Mouse (Mus musculus): ENCODE results near the gene Depp1.
"Not testable (repeated sequence)": the region's sequence is repeated elsewhere in the genome, so short reads cannot be mapped to it uniquely, and the experiment has no call there.

Gene Depp1

GRCm38 (mm10) chr6:116650406-116650805 lies at the start of gene Depp1:
TSS of gene Depp1 (plus strand) at chr6:116650609.
- Histone ChIP-seq H3K36me3 (ENCODE audit: control insufficient read depth, insufficient read depth, low read length, poor library complexity, severe bottlenecking) (peaks cover 2% of the 10 kb centered on the region), H3K27me3 (ENCODE audit: control insufficient read depth, insufficient read depth, low read length, poor library complexity, severe bottlenecking) (no peaks in the 10 kb centered on the region)
- DNase-seq (ENCODE audit: low read depth, low spot score): no peak

- not testable (repeated sequence) for H3K36me3 ChIP-seq (ENCODE audit: control insufficient read depth, insufficient read depth, low read length, poor library complexity, severe bottlenecking); H3K27me3 ChIP-seq (ENCODE audit: control insufficient read depth, insufficient read depth, low read length, poor library complexity, severe bottlenecking); DNase-seq (ENCODE audit: low read depth, low spot score)
Measured at GRCm38 (mm10) chr6:116600969-116601368, 49.4 kb upstream of the Depp1 start.

GRCm38 (mm10) chr6:116607230-116607629 lies 43.2 kb upstream of the Depp1 start:
- Histone ChIP-seq H3K36me3 (ENCODE audit: control insufficient read depth, insufficient read depth, low read length, poor library complexity, severe bottlenecking) (no peaks in the 10 kb centered on the region), H3K27me3 (ENCODE audit: control insufficient read depth, insufficient read depth, low read length, poor library complexity, severe bottlenecking) (no peaks in the 10 kb centered on the region)
- DNase-seq (ENCODE audit: low read depth, low spot score): no peak

- Histone ChIP-seq H3K27me3 (ENCODE audit: control insufficient read depth, insufficient read depth, low read length, poor library complexity, severe bottlenecking) (no peaks in the 10 kb centered on the region), H3K36me3 (ENCODE audit: control insufficient read depth, insufficient read depth, low read length, poor library complexity, severe bottlenecking) (no peaks in the 10 kb centered on the region)
- DNase-seq (ENCODE audit: low read depth, low spot score): no peak
Measured at GRCm38 (mm10) chr6:116615719-116616118, 34.7 kb upstream of the Depp1 start.

- DNase-seq (ENCODE audit: low read depth, low spot score): no peak
- no peaks in the 10 kb centered on the region for H3K36me3 ChIP-seq (ENCODE audit: control insufficient read depth, insufficient read depth, low read length, poor library complexity, severe bottlenecking)
- H3K27me3 ChIP-seq (ENCODE audit: control insufficient read depth, insufficient read depth, low read length, poor library complexity, severe bottlenecking): no peaks in the 10 kb centered on the region
Measured at GRCm38 (mm10) chr6:116618073-116618472, 32.3 kb upstream of the Depp1 start.

GRCm38 (mm10) chr6:116621318-116622023 lies 28.9 kb upstream of the Depp1 start:
- no peak for DNase-seq (ENCODE audit: low read depth, low spot score)
- Histone ChIP-seq H3K36me3 (ENCODE audit: control insufficient read depth, insufficient read depth, low read length, poor library complexity, severe bottlenecking) (0 out of 2 replicates have a peak, but pooled peaks cover 3% of the 10 kb centered on the region), H3K27me3 (ENCODE audit: control insufficient read depth, insufficient read depth, low read length, poor library complexity, severe bottlenecking) (no peaks in the 10 kb centered on the region)

- DNase-seq (ENCODE audit: low read depth, low spot score); H3K36me3 ChIP-seq (ENCODE audit: control insufficient read depth, insufficient read depth, low read length, poor library complexity, severe bottlenecking); H3K27me3 ChIP-seq (ENCODE audit: control insufficient read depth, insufficient read depth, low read length, poor library complexity, severe bottlenecking): not testable (repeated sequence)
Measured at GRCm38 (mm10) chr6:116626417-116626816, 24.0 kb upstream of the Depp1 start.

GRCm38 (mm10) chr6:116628095-116628494 lies 22.3 kb upstream of the Depp1 start:
- no peaks in the 10 kb centered on the region for H3K27me3 ChIP-seq (ENCODE audit: control insufficient read depth, insufficient read depth, low read length, poor library complexity, severe bottlenecking)
- DNase-seq (ENCODE audit: low read depth, low spot score): no peak

GRCm38 (mm10) chr6:116628539-116629171 lies 21.8 kb upstream of the Depp1 start, which contains the start of gene Zfp422:
TSS of gene Zfp422 (minus strand) at chr6:116628999.
- Histone ChIP-seq H3K27me3 (ENCODE audit: control insufficient read depth, insufficient read depth, low read length, poor library complexity, severe bottlenecking) (no peaks in the 10 kb centered on the region), H3K36me3 (ENCODE audit: control insufficient read depth, insufficient read depth, low read length, poor library complexity, severe bottlenecking) (0 out of 2 replicates have a peak, but pooled peaks cover 3% of the 10 kb centered on the region)
- DNase-seq (ENCODE audit: low read depth, low spot score): peak; percentile 71

More at GRCm38 (mm10) chr6:116628095-116628494, 22.3 kb upstream of the Depp1 start:
- 0 out of 2 replicates have a peak, but pooled peaks cover 3% of the 10 kb centered on the region for H3K36me3 ChIP-seq (ENCODE audit: control insufficient read depth, insufficient read depth, low read length, poor library complexity, severe bottlenecking)

- no peaks in the 10 kb centered on the region for H3K27me3 ChIP-seq (ENCODE audit: control insufficient read depth, insufficient read depth, low read length, poor library complexity, severe bottlenecking)
- DNase-seq (ENCODE audit: low read depth, low spot score): no peak
- H3K36me3 ChIP-seq (ENCODE audit: control insufficient read depth, insufficient read depth, low read length, poor library complexity, severe bottlenecking): 0 out of 2 replicates have a peak, but pooled peaks cover 3% of the 10 kb centered on the region
Measured at GRCm38 (mm10) chr6:116629766-116630165, 20.6 kb upstream of the Depp1 start.

- Histone ChIP-seq H3K27me3 (ENCODE audit: control insufficient read depth, insufficient read depth, low read length, poor library complexity, severe bottlenecking) (no peaks in the 10 kb centered on the region), H3K36me3 (ENCODE audit: control insufficient read depth, insufficient read depth, low read length, poor library complexity, severe bottlenecking) (no peaks in the 10 kb centered on the region)
- peak; percentile 84 for DNase-seq (ENCODE audit: low read depth, low spot score)
Measured at GRCm38 (mm10) chr6:116632129-116632528, 18.3 kb upstream of the Depp1 start.

- Histone ChIP-seq H3K27me3 (ENCODE audit: control insufficient read depth, insufficient read depth, low read length, poor library complexity, severe bottlenecking) (no peaks in the 10 kb centered on the region), H3K36me3 (ENCODE audit: control insufficient read depth, insufficient read depth, low read length, poor library complexity, severe bottlenecking) (no peaks in the 10 kb centered on the region)
- no peak for DNase-seq (ENCODE audit: low read depth, low spot score)
Measured at GRCm38 (mm10) chr6:116633741-116634695, 16.4 kb upstream of the Depp1 start.

GRCm38 (mm10) chr6:116635251-116636180 lies 14.9 kb upstream of the Depp1 start:
- Histone ChIP-seq H3K36me3 (ENCODE audit: control insufficient read depth, insufficient read depth, low read length, poor library complexity, severe bottlenecking) (no peaks in the 10 kb centered on the region), H3K27me3 (ENCODE audit: control insufficient read depth, insufficient read depth, low read length, poor library complexity, severe bottlenecking) (no peaks in the 10 kb centered on the region)
- DNase-seq (ENCODE audit: low read depth, low spot score): no peak

Measured in splenic B cell, adult 2 months (primary cell).